Mouse (Mus musculus) midbrain, embryonic 12.5 days (tissue): ENCODE measurements at regions not wholly inside any gene's neighbourhood (a gene's known extent, or its start where the extent isn't known, plus 50 kb on each side); places are given as distances from the start of the nearest gene placed in this dataset.

Experiments used
- ATAC-seq: fragments of 200-750 bp; cut with Nextera tagmentation; 2 replicates; pipeline ENCODE4 v1.8.0; 2017; ENCODE audit warnings: low read depth, moderate TSS enrichment, moderate library complexity; ENCODE audit not compliant: low FRiP score
- H3K27ac ChIP-seq: fragments of 300-500 bp; sonication (generic); replicated peaks from 2 replicates; pipeline ENCODE4 v1.5.1; 2016; ENCODE audit warnings: mild to moderate bottlenecking
- H3K27me3 ChIP-seq: fragments of 300-500 bp; sonication (generic); 2 replicates; pipeline ENCODE4 v1.6.1; 2016; ENCODE audit warnings: mild to moderate bottlenecking
- H3K36me3 ChIP-seq: fragments of 300-500 bp; sonication (generic); 2 replicates; pipeline ENCODE4 v1.6.1; 2016
- H3K4me1 ChIP-seq: fragments of 300-500 bp; sonication (generic); 2 replicates; pipeline ENCODE4 v1.6.1; 2016
- H3K4me2 ChIP-seq: fragments of 300-500 bp; sonication (generic); replicated peaks from 2 replicates; pipeline ENCODE4 v1.6.1; 2016; ENCODE audit warnings: mild to moderate bottlenecking, moderate library complexity
- H3K4me3 ChIP-seq: fragments of 300-500 bp; sonication (generic); 2 replicates; pipeline ENCODE4 v1.5.1; 2016; ENCODE audit warnings: mild to moderate bottlenecking
- H3K9ac ChIP-seq: fragments of 300-500 bp; sonication (generic); replicated peaks from 2 replicates; pipeline ENCODE4 v1.6.1; 2016; ENCODE audit warnings: mild to moderate bottlenecking, moderate library complexity
- H3K9me3 ChIP-seq: fragments of 300-500 bp; sonication (generic); 2 replicates; pipeline ENCODE4 v1.6.1; 2016; ENCODE audit warnings: mild to moderate bottlenecking
- WGBS: fragments of 180-500 bp; shearing (Covaris S2); methylation state at CpG from one replicate; pipeline ENCODE4 v1.1.7; 2016; 5-methylcytosine and 5-hydroxymethylcytosine counted together

DNA sequence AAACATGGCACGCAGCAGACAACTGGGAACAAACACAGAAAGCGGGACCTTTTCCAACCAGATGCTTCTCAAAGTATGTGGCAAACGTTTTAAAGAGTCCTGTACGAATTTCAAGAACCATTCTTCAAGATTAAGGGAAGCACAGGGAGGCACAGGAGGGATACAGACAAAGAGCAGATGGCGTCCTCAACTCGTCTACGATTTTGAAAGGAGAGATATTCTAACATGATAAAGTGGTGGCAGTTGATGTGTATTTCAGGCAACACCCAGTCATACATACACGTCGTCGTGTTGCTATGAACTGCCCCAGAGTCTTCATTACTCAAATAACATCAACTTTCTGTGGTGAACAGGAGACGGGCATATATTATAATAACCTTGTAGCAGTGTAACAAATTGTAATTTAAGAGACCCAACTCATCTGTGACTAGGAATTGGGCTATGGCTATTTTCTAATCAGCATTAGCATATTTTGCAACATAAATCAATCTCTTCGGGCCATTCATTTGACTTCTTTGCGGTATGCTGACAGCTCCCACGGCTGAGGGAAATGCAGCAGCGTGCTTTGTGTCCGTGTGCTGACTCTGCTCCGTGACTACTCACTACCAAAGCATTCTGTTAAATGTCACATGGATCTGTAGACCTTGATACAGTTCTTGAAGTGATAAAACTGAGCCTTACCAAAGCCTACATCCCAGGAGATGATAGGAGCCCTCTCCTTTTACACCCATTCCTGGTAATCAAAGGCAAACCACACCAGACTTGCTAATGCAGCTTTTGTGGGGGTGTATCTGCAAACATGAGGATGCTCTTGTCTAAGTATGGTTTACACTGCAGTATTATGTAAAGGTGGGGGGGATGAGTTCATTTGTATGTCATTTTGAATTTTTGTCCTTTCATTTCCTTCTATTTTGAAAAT is 144.0 kb upstream of the Adamts3 start:
- Histone ChIP-seq H3K4me3 (no peak overlapping the region), H3K4me1 (no peaks in the 10 kb centered on the region), H3K36me3 (no peaks in the 10 kb centered on the region), H3K27ac (no peak overlapping the region), H3K4me2 (no peak overlapping the region), H3K9ac (no peak overlapping the region), H3K27me3 (no peaks in the 10 kb centered on the region), H3K9me3 (no peaks in the 10 kb centered on the region)
- WGBS, result 88% methylated on average over 17 of the region's 17 CpGs
- ATAC-seq, result no peak

GRCm38 (mm10) chr5:90021447-90021846 is 138.3 kb upstream of the Adamts3 start:
- no peaks in the 10 kb centered on the region for H3K27me3 ChIP-seq
- no peak for ATAC-seq
- no peaks in the 10 kb centered on the region for H3K9me3 ChIP-seq
- no peaks in the 10 kb centered on the region for H3K4me1 ChIP-seq
- no peak overlapping the region for H3K4me3 ChIP-seq
- no peaks in the 10 kb centered on the region for H3K36me3 ChIP-seq
- H3K4me2 ChIP-seq, result no peak overlapping the region
- no peak overlapping the region for H3K27ac ChIP-seq
- no peak overlapping the region for H3K9ac ChIP-seq
- 82% methylated on average over 1 of the region's 1 CpGs for WGBS

- Histone ChIP-seq H3K4me2 (no peak overlapping the region), H3K36me3 (no peaks in the 10 kb centered on the region), H3K9ac (no peak overlapping the region), H3K9me3 (no peaks in the 10 kb centered on the region), H3K27ac (no peak overlapping the region), H3K27me3 (no peaks in the 10 kb centered on the region), H3K4me1 (no peaks in the 10 kb centered on the region), H3K4me3 (no peak overlapping the region)
- no peak for ATAC-seq
- WGBS, result 88% methylated on average over 6 of the region's 6 CpGs
Observed at GRCm38 (mm10) chr5:90000758-90001157, 117.6 kb upstream of the Adamts3 start.

DNA sequence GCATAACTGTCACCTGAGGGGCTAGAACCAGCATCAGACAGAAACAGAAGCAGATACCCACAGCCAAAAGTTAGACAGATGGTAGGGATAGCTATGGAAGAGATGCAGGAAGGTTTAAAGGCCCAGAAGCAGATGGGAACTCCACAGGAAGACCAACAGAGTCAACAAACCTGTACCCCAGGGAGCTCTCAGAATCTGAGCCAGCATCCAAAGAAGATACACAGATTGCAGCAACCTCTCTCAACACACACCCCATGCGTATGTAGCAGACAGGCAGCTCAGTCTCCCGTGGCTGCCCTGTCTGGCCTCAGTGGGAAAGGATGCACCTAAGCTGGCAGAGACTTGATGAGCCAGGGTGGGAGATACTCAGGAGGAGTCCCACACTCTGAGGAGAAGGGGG is 108.4 kb upstream of the Adamts3 start:
- no peak overlapping the region for H3K4me2 ChIP-seq
- H3K4me1 ChIP-seq, result no peaks in the 10 kb centered on the region
- no peaks in the 10 kb centered on the region for H3K27me3 ChIP-seq
- 75% methylated on average over 2 of the region's 2 CpGs for WGBS
- H3K4me3 ChIP-seq, result no peak overlapping the region
- H3K27ac ChIP-seq, result no peak overlapping the region
- no peaks in the 10 kb centered on the region for H3K9me3 ChIP-seq
- no peak overlapping the region for H3K9ac ChIP-seq
- no peaks in the 10 kb centered on the region for H3K36me3 ChIP-seq
- no peak for ATAC-seq

DNA sequence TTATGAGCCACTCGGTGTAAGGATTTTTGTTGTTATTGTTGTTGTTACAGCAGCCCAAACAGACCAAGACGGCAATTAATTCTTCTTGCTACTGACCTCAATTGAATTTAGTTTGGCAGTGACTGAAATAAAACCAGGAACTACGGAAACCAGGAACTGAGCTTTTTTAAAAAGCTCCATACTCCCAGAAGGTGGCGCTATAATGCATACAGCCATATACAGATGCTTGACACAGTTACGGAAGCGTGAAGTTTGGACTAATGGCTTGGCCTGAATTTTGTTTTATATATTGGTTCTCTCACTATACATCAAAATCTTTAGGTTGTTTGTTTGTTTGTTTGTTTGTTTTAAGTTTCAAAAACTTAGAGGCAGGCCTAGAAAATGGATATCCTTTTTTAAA is 98.5 kb upstream of the Adamts3 start:
- H3K36me3 ChIP-seq, result no peaks in the 10 kb centered on the region
- no peak for ATAC-seq
- H3K4me2 ChIP-seq, result no peak overlapping the region
- 57% methylated on average over 6 of the region's 6 CpGs for WGBS
- H3K4me1 ChIP-seq, result no peaks in the 10 kb centered on the region
- no peak overlapping the region for H3K27ac ChIP-seq
- H3K9ac ChIP-seq, result no peak overlapping the region
- H3K9me3 ChIP-seq, result no peaks in the 10 kb centered on the region
- no peak overlapping the region for H3K4me3 ChIP-seq
- no peaks in the 10 kb centered on the region for H3K27me3 ChIP-seq

GRCm38 (mm10) chr5:89980204-89980603 is 97.1 kb upstream of the Adamts3 start:
- no peak overlapping the region for H3K4me3 ChIP-seq
- H3K27ac ChIP-seq, result no peak overlapping the region
- no peak overlapping the region for H3K4me2 ChIP-seq
- WGBS, result 95% methylated on average over 3 of the region's 3 CpGs
- H3K27me3 ChIP-seq, result no peaks in the 10 kb centered on the region
- H3K36me3 ChIP-seq, result no peaks in the 10 kb centered on the region
- H3K9me3 ChIP-seq, result no peaks in the 10 kb centered on the region
- no peaks in the 10 kb centered on the region for H3K4me1 ChIP-seq
- ATAC-seq, result no peak
- no peak overlapping the region for H3K9ac ChIP-seq

- H3K9ac ChIP-seq, result no peak overlapping the region
- H3K4me3 ChIP-seq, result no peak overlapping the region
- WGBS, result 90% methylated on average over 11 of the region's 11 CpGs
- no peaks in the 10 kb centered on the region for H3K4me1 ChIP-seq
- H3K4me2 ChIP-seq, result no peak overlapping the region
- H3K27ac ChIP-seq, result no peak overlapping the region
- ATAC-seq, result no peak
- no peaks in the 10 kb centered on the region for H3K9me3 ChIP-seq
- no peaks in the 10 kb centered on the region for H3K27me3 ChIP-seq
- no peaks in the 10 kb centered on the region for H3K36me3 ChIP-seq
Observed at GRCm38 (mm10) chr5:89952611-89953010, 69.5 kb upstream of the Adamts3 start.

GRCm38 (mm10) chr5:89945660-89945925 is 62.5 kb upstream of the Adamts3 start:
- Histone ChIP-seq H3K9me3 (no peaks in the 10 kb centered on the region), H3K4me2 (no peak overlapping the region), H3K4me1 (peaks cover 20% of the 10 kb centered on the region), H3K9ac (no peak overlapping the region), H3K4me3 (no peak overlapping the region), H3K36me3 (no peaks in the 10 kb centered on the region), H3K27me3 (peaks cover 9% of the 10 kb centered on the region; the same call in 1 of the 2 replicates), H3K27ac (no peak overlapping the region)
- ATAC-seq, result no peak
- WGBS, result 86% methylated on average over 3 of the region's 3 CpGs

DNA sequence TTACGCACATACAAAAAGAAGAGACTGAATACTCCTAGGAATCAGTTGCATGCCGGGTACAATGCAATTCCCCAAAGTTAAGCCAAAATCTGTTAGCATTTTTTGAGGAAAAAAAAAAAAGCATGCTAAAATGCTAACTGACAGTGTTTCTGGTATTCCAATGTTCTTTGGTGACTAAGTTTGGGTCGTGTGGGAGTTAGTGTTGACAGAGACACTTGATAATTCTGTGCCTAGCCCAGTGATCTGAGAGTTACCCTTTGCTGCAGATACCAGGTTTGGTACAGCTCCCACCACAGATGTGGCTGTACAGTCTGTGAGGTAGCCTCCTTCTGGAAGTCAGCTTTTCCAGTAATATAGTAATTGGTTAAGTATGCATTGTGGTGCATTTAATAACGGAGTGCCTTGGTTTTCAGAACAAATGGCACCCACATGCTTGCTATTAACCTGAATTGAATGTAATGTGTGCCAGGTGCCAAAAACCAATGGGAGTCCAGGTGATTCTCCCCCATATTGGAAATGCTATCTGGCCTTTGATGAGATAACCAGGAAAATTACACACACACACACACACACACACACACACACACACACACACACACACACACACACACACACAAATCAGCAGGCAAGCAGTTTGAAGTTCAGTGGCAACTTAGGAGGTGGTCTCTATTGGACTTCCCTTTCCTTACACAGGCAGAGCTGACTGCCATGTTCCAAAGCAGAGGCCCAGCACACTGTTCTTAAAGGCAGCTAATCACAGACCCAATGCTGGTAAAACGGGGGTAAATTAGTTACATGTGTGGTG is 61.9 kb upstream of the Adamts3 start:
- 83% methylated on average over 5 of the region's 5 CpGs for WGBS
- Histone ChIP-seq H3K4me1 (peaks cover 20% of the 10 kb centered on the region), H3K4me2 (no peak overlapping the region), H3K9me3 (no peaks in the 10 kb centered on the region), H3K27ac (no peak overlapping the region), H3K4me3 (no peak overlapping the region), H3K36me3 (no peaks in the 10 kb centered on the region), H3K9ac (no peak overlapping the region), H3K27me3 (peaks cover 9% of the 10 kb centered on the region; the same call in 1 of the 2 replicates)
- no peak for ATAC-seq

GRCm38 (mm10) chr5:89943276-89944127 is 60.4 kb upstream of the Adamts3 start:
- Histone ChIP-seq H3K9ac (no peak overlapping the region), H3K4me3 (no peak overlapping the region), H3K27me3 (peaks cover 9% of the 10 kb centered on the region; the same call in 1 of the 2 replicates), H3K9me3 (peaks cover 4% of the 10 kb centered on the region; the same call in 1 of the 2 replicates), H3K27ac (no peak overlapping the region), H3K4me1 (peaks cover 20% of the 10 kb centered on the region), H3K36me3 (no peaks in the 10 kb centered on the region), H3K4me2 (0 out of 2 replicates have a peak overlapping the region, but pooled peaks have one; percentile 4)
- ATAC-seq, result peak; percentile 87
- 24% methylated on average over 9 of the region's 9 CpGs for WGBS

- Histone ChIP-seq H3K27me3 (peaks cover 9% of the 10 kb centered on the region; the same call in 1 of the 2 replicates), H3K4me2 (no peak overlapping the region), H3K36me3 (no peaks in the 10 kb centered on the region), H3K27ac (no peak overlapping the region), H3K4me3 (no peak overlapping the region), H3K4me1 (peaks cover 20% of the 10 kb centered on the region), H3K9ac (no peak overlapping the region), H3K9me3 (peaks cover 4% of the 10 kb centered on the region; the same call in 1 of the 2 replicates)
- WGBS, result 39% methylated on average over 4 of the region's 4 CpGs
- ATAC-seq, result no peak
Observed at GRCm38 (mm10) chr5:89942244-89942643, 59.1 kb upstream of the Adamts3 start.
